Mouse (Mus musculus) left cerebral cortex, adult 6 months (tissue): ENCODE results near the gene Ttc29. TPM values are rescaled to one million over a fixed set of nuclear protein-coding genes. Genes with fewer than 3 reads are reported as not detected.

Experiments
- long read RNA-seq, 2 experiments: library from polyadenylated mRNA; unstranded; transcript quantifications; one replicate each; pipeline ENCODE4 v2.0.0; 2019 to 2020
- polyA plus RNA-seq: library from polyadenylated mRNA; unstranded; fragments of <200 nt; fragmentation: Nextera tagmentation; gene quantifications from 2 replicates; pipeline ENCODE4 v1.2.3, GENCODE M21; 2021

The Ttc29 gene
- 0.26 and 1.0 TPM in 2 replicates for polyA plus RNA-seq
- long read RNA-seq, experiment 1, partial matches to known transcripts: 0 of 1 reads
- long read RNA-seq, experiment 1, other reads (novel, unspliced or antisense): 1 of 1 reads
- long read RNA-seq, experiment 2: 0 reads

GRCm38 (mm10) chr8:78213074-78213473 lies at the start of gene Ttc29:
TSS of gene Ttc29 (plus strand) at chr8:78213297.

GRCm38 (mm10) chr8:78436071-78436651 lies 223.1 kb downstream of the Ttc29 start, which contains the start of gene Pou4f2:
TSS of gene Pou4f2 (minus strand) at chr8:78436645.

Other genes with a start within 250 kb of the Ttc29 start
- not detected in 2 replicates for gene Pou4f2, start 223.3 kb downstream of the Ttc29 start, polyA plus RNA-seq